ENCODE assay signal across 9 mouse cellular contexts in genomic region chr17:32179621-32180491, GRCm38 (mm10). TPM values are rescaled to one million over a fixed set of nuclear protein-coding genes. Genes with fewer than 3 reads are reported as not detected.
DNase-seq lines count a peak whose midpoint lies in the region; ATAC-seq and TF ChIP-seq lines count a peak whose summit lies in the region.
"Had no signal": no experiment of that assay in that cellular context is flagged by ENCODE, and none has a peak within 500 bp of the region (broad histone marks: within the 10 kb centered on the region; RNA-seq: fewer than 3 reads in every experiment).

No protein-coding gene starts in this region.

- no peak for DNase-seq in layer of hippocampus, adult 2 months (ENCODE audit: low spot score in 2 of 2)
- no peak for DNase-seq in layer of hippocampus, adult 9-11 months
- peak; percentile 49 for DNase-seq in embryo, embryonic 11 days
- DNase-seq in forebrain, postnatal 0 days, result peak; percentile 37
- DNase-seq in spleen, postnatal 14 days (ENCODE audit: low spot score in 2 of 2), result no peak
- DNase-seq in Muller cell, postnatal 12 days (ENCODE audit: inconsistent ontology term), result no peak
- DNase-seq: cerebellum, adult 11 months had no signal

- no peaks in the 10 kb centered on the region for H3K27me3 ChIP-seq in forebrain, postnatal 0 days (ENCODE audit: insufficient read depth, low read length)
- no peaks in the 10 kb centered on the region for H3K27me3 ChIP-seq in neural tube, embryonic 12.5 days (replicated peaks)
- H3K27me3 ChIP-seq: kidney, embryonic 15.5 days had no signal

- no peak for TF ChIP-seq CTCF in layer of hippocampus, adult 2 months (conservative IDR thresholded peaks at IDR 0.05)
- TF ChIP-seq CTCF in forebrain, postnatal 0 days (IDR thresholded peaks at IDR 0.05; ENCODE audit: low read depth), result no peak

- H3K9me3 ChIP-seq in forebrain, postnatal 0 days (ENCODE audit: low read length), result no peaks in the 10 kb centered on the region
- no peaks in the 10 kb centered on the region for H3K9me3 ChIP-seq in neural tube, embryonic 12.5 days
- H3K9me3 ChIP-seq: kidney, embryonic 15.5 days had no signal

- peak; percentile 81 for ATAC-seq in forebrain, postnatal 0 days
- ATAC-seq in neural tube, embryonic 12.5 days (ENCODE audit: low FRiP score, low read depth), result peak; percentile 74

- no peak overlapping the region for H3K4me3 ChIP-seq in layer of hippocampus, adult 2 months
- H3K4me3 ChIP-seq in forebrain, postnatal 0 days (ENCODE audit: low read depth, low read length), result no peak overlapping the region
- no peak overlapping the region for H3K4me3 ChIP-seq in neural tube, embryonic 12.5 days
- H3K4me3 ChIP-seq: kidney, embryonic 15.5 days had no signal

- 24% methylated on average over 11 of the region's 11 CpGs for WGBS in forebrain, postnatal 0 days
- WGBS in neural tube, embryonic 12.5 days, result 33% methylated on average over 11 of the region's 11 CpGs

- no peak overlapping the region for H3K4me2 ChIP-seq in forebrain, postnatal 0 days (ENCODE audit: low read depth)
- H3K4me2 ChIP-seq in neural tube, embryonic 12.5 days (replicated peaks), result no peak overlapping the region
- H3K4me2 ChIP-seq: kidney, embryonic 15.5 days had no signal

- no peak overlapping the region for H3K9ac ChIP-seq in forebrain, postnatal 0 days
- no peak overlapping the region for H3K9ac ChIP-seq in neural tube, embryonic 12.5 days
- H3K9ac ChIP-seq: kidney, embryonic 15.5 days had no signal

- H3K4me1 ChIP-seq in forebrain, postnatal 0 days (ENCODE audit: insufficient read depth), result no peaks in the 10 kb centered on the region
- H3K4me1 ChIP-seq in neural tube, embryonic 12.5 days, result peaks cover 19% of the 10 kb centered on the region

- H3K36me3 ChIP-seq in forebrain, postnatal 0 days (ENCODE audit: insufficient read depth), result no peaks in the 10 kb centered on the region
- H3K36me3 ChIP-seq in neural tube, embryonic 12.5 days, result no peaks in the 10 kb centered on the region
- H3K36me3 ChIP-seq: kidney, embryonic 15.5 days had no signal

- H3K27ac ChIP-seq in layer of hippocampus, adult 2 months, result peak overlapping the region; percentile 63
- H3K27ac ChIP-seq in forebrain, postnatal 0 days (ENCODE audit: low read depth, low read length), result peak overlapping the region; percentile 67
- peak overlapping the region; percentile 46 for H3K27ac ChIP-seq in neural tube, embryonic 12.5 days
- H3K27ac ChIP-seq: kidney, embryonic 15.5 days had no signal

RNA-seq across cellular contexts. Expression of gene Ephx3, which starts 9.5 kb away (rescaled TPM):
- total RNA-seq in layer of hippocampus, adult 2 months (2021), result under 1 TPM; 0.42 to 0.44 TPM
- 0.29 TPM in 1 of 2 replicates, not detected in the other for total RNA-seq in forebrain, postnatal 0 days (2014; rRNA removed)
- polyA plus RNA-seq in forebrain, postnatal 0 days (2015; fragmentation: Nextera tagmentation; extraction: Ambion mirVana), result 0.08 and 0.11 TPM in 2 replicates
- polyA plus RNA-seq in neural tube, embryonic 12.5 days (2016; fragmentation: Nextera tagmentation; extraction: Ambion mirVana), result 0.08 TPM in 1 of 2 replicates, not detected in the other

RNA-seq across cellular contexts. Expression of gene Notch3, which starts 13.2 kb away (rescaled TPM):
- total RNA-seq in layer of hippocampus, adult 2 months (2021), result 1 to 10 TPM; 7.2 to 7.7 TPM
- total RNA-seq in forebrain, postnatal 0 days (2014; rRNA removed), result 13.5 and 22.5 TPM in 2 replicates
- polyA plus RNA-seq in forebrain, postnatal 0 days (2015; fragmentation: Nextera tagmentation; extraction: Ambion mirVana), result 2.3 and 3.3 TPM in 2 replicates
- 17.3 and 17.4 TPM in 2 replicates for polyA plus RNA-seq in neural tube, embryonic 12.5 days (2016; fragmentation: Nextera tagmentation; extraction: Ambion mirVana)

Comparison
In these comparisons a context has a peak if more than half of its experiments do, and no peak if none do; other contexts are left out.
1. DNase-seq: peak in embryo, embryonic 11 days (single experiment) and forebrain, postnatal 0 days (single experiment); none in layer of hippocampus, adult 2 months (0 of 2), layer of hippocampus, adult 9-11 months (single experiment), spleen, postnatal 14 days (0 of 2) and Muller cell, postnatal 12 days (single experiment).
2. Peak in every context shown above with its lines, with median percentiles within 50 percentile points of each other: H3K27ac ChIP-seq.